Mouse (Mus musculus): ENCODE results near the gene Cdkl1. TPM values are rescaled to one million over a fixed set of nuclear protein-coding genes. Genes with fewer than 3 reads are reported as not detected.

Cdkl1 gene
- polyA plus RNA-seq, 1 experiment from 2014 or later: 1.6 TPM

- no peak for DNase-seq (ENCODE audit: low spot score)
- H3K36me3 ChIP-seq (replicated peaks): peaks cover 57% of the 10 kb centered on the region
These were observed 14.1 kb upstream of the Cdkl1 start for GRCm38 (mm10) chr12:69805148-69805547.

GRCm38 (mm10) chr12:69804393-69805070, 13.5 kb upstream of the Cdkl1 start:
- no peaks in the 10 kb centered on the region for H3K27me3 ChIP-seq (replicated peaks; ENCODE audit: low read depth, poor library complexity, severe bottlenecking)
- DNase-seq (ENCODE audit: low spot score): no peak
- H3K4me3 ChIP-seq: no peak overlapping the region
- peaks cover 16% of the 10 kb centered on the region for H3K4me1 ChIP-seq
- WGBS: 95% methylated on average over 10 of the region's 10 CpGs
- no peak overlapping the region for H3K27ac ChIP-seq (replicated peaks)
- H3K9me3 ChIP-seq: no peaks in the 10 kb centered on the region
- H3K36me3 ChIP-seq (replicated peaks): peaks cover 57% of the 10 kb centered on the region

More at GRCm38 (mm10) chr12:69805148-69805547, 14.1 kb upstream of the Cdkl1 start:
- Histone ChIP-seq H3K27ac (replicated peaks) (no peak overlapping the region), H3K4me1 (peaks cover 16% of the 10 kb centered on the region), H3K4me3 (no peak overlapping the region), H3K27me3 (replicated peaks; ENCODE audit: low read depth, poor library complexity, severe bottlenecking) (no peaks in the 10 kb centered on the region), H3K9me3 (no peaks in the 10 kb centered on the region)
- 93% methylated on average over 6 of the region's 6 CpGs for WGBS

GRCm38 (mm10) chr12:69803196-69803595, 12.1 kb upstream of the Cdkl1 start:
- peaks cover 54% of the 10 kb centered on the region for H3K36me3 ChIP-seq (replicated peaks)
- H3K27ac ChIP-seq (replicated peaks): no peak overlapping the region
- peaks cover 12% of the 10 kb centered on the region for H3K4me1 ChIP-seq
- whole genome bisulfite sequencing: 89% methylated on average over 6 of the region's 6 CpGs
- DNase-seq (ENCODE audit: low spot score): no peak
- no peaks in the 10 kb centered on the region for H3K27me3 ChIP-seq (replicated peaks; ENCODE audit: low read depth, poor library complexity, severe bottlenecking)
- H3K4me3 ChIP-seq: no peak overlapping the region
- no peaks in the 10 kb centered on the region for H3K9me3 ChIP-seq

GRCm38 (mm10) chr12:69800586-69800985, 9.5 kb upstream of the Cdkl1 start:
- DNase-seq (ENCODE audit: low spot score): no peak
- Histone ChIP-seq H3K9me3 (no peaks in the 10 kb centered on the region), H3K4me1 (no peaks in the 10 kb centered on the region), H3K27me3 (replicated peaks; ENCODE audit: low read depth, poor library complexity, severe bottlenecking) (no peaks in the 10 kb centered on the region), H3K27ac (replicated peaks) (no peak overlapping the region), H3K36me3 (replicated peaks) (peaks cover 28% of the 10 kb centered on the region), H3K4me3 (no peak overlapping the region)
- 88% methylated on average over 4 of the region's 4 CpGs for WGBS

- Histone ChIP-seq H3K4me1 (peaks cover under 1% of the 10 kb centered on the region), H3K9me3 (no peaks in the 10 kb centered on the region), H3K27ac (replicated peaks) (no peak overlapping the region), H3K4me3 (no peak overlapping the region), H3K27me3 (replicated peaks; ENCODE audit: low read depth, poor library complexity, severe bottlenecking) (peaks cover 12% of the 10 kb centered on the region), H3K36me3 (replicated peaks) (no peaks in the 10 kb centered on the region)
- WGBS: 93% methylated on average over 3 of the region's 3 CpGs
- no peak for DNase-seq (ENCODE audit: low spot score)
These were observed 5.2 kb upstream of the Cdkl1 start for GRCm38 (mm10) chr12:69796311-69796710.

GRCm38 (mm10) chr12:69789766-69790529, 1.1 kb downstream of the Cdkl1 start:
- no peak for DNase-seq (ENCODE audit: low spot score)
- 33% methylated on average over 27 of the region's 27 CpGs for WGBS

GRCm38 (mm10) chr12:69788380-69788779, 2.7 kb downstream of the Cdkl1 start:
- H3K4me1 ChIP-seq: peaks cover 22% of the 10 kb centered on the region
- no peak overlapping the region for H3K4me3 ChIP-seq
- H3K27ac ChIP-seq (replicated peaks): no peak overlapping the region
- H3K36me3 ChIP-seq (replicated peaks): no peaks in the 10 kb centered on the region
- H3K9me3 ChIP-seq: no peaks in the 10 kb centered on the region
- 84% methylated on average over 5 of the region's 5 CpGs for WGBS
- peaks cover 52% of the 10 kb centered on the region for H3K27me3 ChIP-seq (replicated peaks; ENCODE audit: low read depth, poor library complexity, severe bottlenecking)
- no peak for DNase-seq (ENCODE audit: low spot score)

More at GRCm38 (mm10) chr12:69789766-69790529, 1.1 kb downstream of the Cdkl1 start:
- Histone ChIP-seq H3K9me3 (no peaks in the 10 kb centered on the region), H3K27ac (replicated peaks) (peak overlapping the region; percentile 76), H3K36me3 (replicated peaks) (no peaks in the 10 kb centered on the region), H3K4me1 (peaks cover 18% of the 10 kb centered on the region), H3K27me3 (replicated peaks; ENCODE audit: low read depth, poor library complexity, severe bottlenecking) (peaks cover 52% of the 10 kb centered on the region), H3K4me3 (peak overlapping the region; percentile 70)

- 87% methylated on average over 9 of the region's 9 CpGs for WGBS
- Histone ChIP-seq H3K27me3 (replicated peaks; ENCODE audit: low read depth, poor library complexity, severe bottlenecking) (peaks cover 32% of the 10 kb centered on the region), H3K4me1 (peaks cover 12% of the 10 kb centered on the region), H3K9me3 (no peaks in the 10 kb centered on the region), H3K36me3 (replicated peaks) (no peaks in the 10 kb centered on the region), H3K27ac (replicated peaks) (no peak overlapping the region), H3K4me3 (no peak overlapping the region)
- DNase-seq (ENCODE audit: low spot score): no peak
These were observed 5.6 kb downstream of the Cdkl1 start for GRCm38 (mm10) chr12:69785471-69785870.

GRCm38 (mm10) chr12:69783247-69784025, 7.6 kb downstream of the Cdkl1 start:
- Histone ChIP-seq H3K4me3 (no peak overlapping the region), H3K27ac (replicated peaks) (no peak overlapping the region), H3K27me3 (replicated peaks; ENCODE audit: low read depth, poor library complexity, severe bottlenecking) (peaks cover 11% of the 10 kb centered on the region; the same call in 1 of the 2 replicates), H3K36me3 (replicated peaks) (no peaks in the 10 kb centered on the region), H3K9me3 (no peaks in the 10 kb centered on the region), H3K4me1 (peaks cover 4% of the 10 kb centered on the region; the same call in 1 of the 2 replicates)
- 56% methylated on average over 6 of the region's 6 CpGs for WGBS
- DNase-seq (ENCODE audit: low spot score): no peak

- WGBS: 88% methylated on average over 10 of the region's 10 CpGs
- Histone ChIP-seq H3K9me3 (no peaks in the 10 kb centered on the region), H3K27me3 (replicated peaks; ENCODE audit: low read depth, poor library complexity, severe bottlenecking) (no peaks in the 10 kb centered on the region), H3K27ac (replicated peaks) (no peak overlapping the region), H3K4me3 (no peak overlapping the region), H3K4me1 (peaks cover 4% of the 10 kb centered on the region; the same call in 1 of the 2 replicates), H3K36me3 (replicated peaks) (no peaks in the 10 kb centered on the region)
- no peak for DNase-seq (ENCODE audit: low spot score)
These were observed 9.0 kb downstream of the Cdkl1 start for GRCm38 (mm10) chr12:69781935-69782650.

GRCm38 (mm10) chr12:69781480-69781879, 9.6 kb downstream of the Cdkl1 start:
- Histone ChIP-seq H3K27me3 (replicated peaks; ENCODE audit: low read depth, poor library complexity, severe bottlenecking) (no peaks in the 10 kb centered on the region), H3K36me3 (replicated peaks) (no peaks in the 10 kb centered on the region), H3K4me1 (peaks cover 10% of the 10 kb centered on the region), H3K27ac (replicated peaks) (no peak overlapping the region), H3K4me3 (no peak overlapping the region), H3K9me3 (no peaks in the 10 kb centered on the region)
- DNase-seq (ENCODE audit: low spot score): no peak
- 85% methylated on average over 8 of the region's 8 CpGs for WGBS

GRCm38 (mm10) chr12:69777957-69778356, 13.1 kb downstream of the Cdkl1 start:
- no peaks in the 10 kb centered on the region for H3K36me3 ChIP-seq (replicated peaks)
- no peaks in the 10 kb centered on the region for H3K27me3 ChIP-seq (replicated peaks; ENCODE audit: low read depth, poor library complexity, severe bottlenecking)
- 82% methylated on average over 2 of the region's 2 CpGs for WGBS
- DNase-seq (ENCODE audit: low spot score): no peak
- H3K4me3 ChIP-seq: no peak overlapping the region
- H3K4me1 ChIP-seq: peaks cover 11% of the 10 kb centered on the region
- H3K9me3 ChIP-seq: no peaks in the 10 kb centered on the region
- H3K27ac ChIP-seq (replicated peaks): no peak overlapping the region
